Mouse (Mus musculus): Measurements from ENCODE around the gene Rbm12.

Rbm12 gene

GRCm38 (mm10) chr2:156052816-156053215 is 59.0 kb downstream of the Rbm12 start, which contains the start of gene Fer1l4:
Gene Fer1l4, minus strand, starts transcription at chr2:156052947.
- CTCF ChIA-PET = no interaction called here
- POLR2A ChIA-PET = interaction anchor here in 3 of 4 experiments (0.6 to 1.2 kb wide), 4 partner anchors 10 to 52 kb away, joined by 3 to 7 read pairs (median 4); no protein-coding TSS in a partner anchor

- CTCF ChIA-PET = no interaction called here
- POLR2A ChIA-PET = interaction anchor here in 2 of 4 experiments (0.9 to 1.2 kb wide), 2 partner anchors 8 to 13 kb away, joined by 3 to 4 read pairs; no protein-coding TSS in a partner anchor
Observed at GRCm38 (mm10) chr2:156047929-156048328, 63.8 kb downstream of the Rbm12 start.

GRCm38 (mm10) chr2:156042903-156043302 is 68.9 kb downstream of the Rbm12 start:
- ChIA-PET CTCF (no interaction called here), POLR2A (interaction anchor here in 1 of 4 experiments (0.8 to 1.2 kb wide), 2 partner anchors 10 to 34 kb away, joined by 3 to 4 read pairs; partner anchors contain the start of gene Fer1l4)

Data from embryonic stem cell, embryonic (primary cell).